Mouse (Mus musculus) layer of hippocampus, adult 9-10 months (tissue): Measurements from ENCODE around the gene Pmpcb.

Experiments used
- DNase-seq: peaks from one replicate; pipeline ENCODE4 v3.0.0; 2022; ENCODE audit warnings: low spot score

Pmpcb gene

GRCm38 (mm10) chr5:21802907-21803306, 66.0 kb downstream of the Pmpcb start:
- no peak for DNase-seq

- no peak for DNase-seq
Measured at GRCm38 (mm10) chr5:21803691-21804188, 66.8 kb downstream of the Pmpcb start.

GRCm38 (mm10) chr5:21804837-21805236, 67.9 kb downstream of the Pmpcb start:
- DNase-seq = no peak
